Mouse (Mus musculus) thymus, postnatal 36 days (tissue): ENCODE data around the gene Vps26c.
A peak's percentile ranks its signal among the peaks of the same experiment; 100 is the strongest.
"Not testable (repeated sequence)": the region's sequence is repeated elsewhere in the genome, so short reads cannot be mapped to it uniquely, and the experiment has no call there.

ENCODE experiments used
- DNase-seq, 2 experiments: peaks; one replicate each; pipeline ENCODE4 v3.0.0; 2022; ENCODE audit warnings: mixed read lengths in 2 of 2

Vps26c gene

DNA sequence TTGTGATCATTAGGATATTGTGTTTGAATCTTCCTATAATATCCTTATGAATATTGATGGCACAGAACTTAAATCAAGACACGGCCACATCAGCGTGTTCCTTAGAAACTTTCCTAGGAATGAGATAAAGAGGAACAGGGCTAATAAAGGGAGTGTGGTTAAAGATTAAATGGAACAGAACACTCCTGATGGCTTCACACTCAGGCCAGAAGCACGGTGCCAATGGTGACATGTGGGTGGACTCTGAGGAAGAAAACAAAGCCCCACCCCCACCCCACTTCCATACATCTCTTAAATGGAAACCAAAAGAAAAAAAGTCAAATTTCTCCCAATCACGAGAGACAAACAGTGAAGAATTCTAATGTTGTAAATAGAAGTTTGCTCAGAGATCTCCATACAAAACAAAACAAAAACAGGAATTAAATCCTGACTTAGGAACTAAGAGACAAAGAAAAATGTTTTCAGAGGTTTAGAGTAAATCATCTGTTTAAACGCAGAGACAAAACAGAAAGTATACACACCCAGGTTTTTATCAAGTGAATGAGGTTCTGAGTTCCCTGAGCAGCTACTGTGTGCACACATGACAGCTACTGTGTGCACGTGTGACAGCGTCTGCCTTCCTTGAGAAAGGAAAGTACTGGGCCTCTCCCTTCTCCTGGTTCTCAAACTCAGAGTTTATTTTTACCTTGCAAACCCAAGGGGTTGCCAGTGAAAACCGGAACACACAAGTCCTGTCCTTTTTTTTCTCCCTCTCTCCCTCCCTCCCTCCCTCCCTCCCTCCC, 19.3 kb upstream of the Vps26c start:
- no peak for DNase-seq

DNA sequence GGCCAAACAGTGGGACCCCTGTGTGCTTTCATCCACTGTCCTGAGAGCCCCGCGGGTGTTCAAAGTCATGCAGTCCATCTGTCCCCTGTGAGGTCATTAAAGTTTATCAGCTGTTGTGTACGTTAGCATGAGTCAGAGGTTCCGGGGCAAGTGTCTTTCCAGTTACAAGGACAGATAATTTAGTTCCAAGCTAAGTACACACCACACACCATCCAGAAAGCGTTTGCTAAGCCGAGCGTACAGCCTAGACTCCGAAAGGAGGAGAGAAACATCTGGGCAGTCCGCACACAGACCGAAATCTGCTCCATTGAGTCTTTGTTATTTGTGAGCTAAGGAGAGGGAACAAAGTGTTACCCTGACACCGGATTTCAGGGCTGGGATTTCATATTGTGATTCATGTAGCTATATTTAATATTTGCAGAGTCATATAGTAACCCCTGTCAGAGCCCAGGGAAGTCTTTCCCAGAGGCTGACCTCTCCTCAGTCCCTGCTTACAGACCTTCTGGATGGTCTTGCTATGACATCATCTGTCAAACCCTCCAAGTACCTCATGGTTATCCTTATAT, 18.0 kb upstream of the Vps26c start:
- no peak for DNase-seq

DNA sequence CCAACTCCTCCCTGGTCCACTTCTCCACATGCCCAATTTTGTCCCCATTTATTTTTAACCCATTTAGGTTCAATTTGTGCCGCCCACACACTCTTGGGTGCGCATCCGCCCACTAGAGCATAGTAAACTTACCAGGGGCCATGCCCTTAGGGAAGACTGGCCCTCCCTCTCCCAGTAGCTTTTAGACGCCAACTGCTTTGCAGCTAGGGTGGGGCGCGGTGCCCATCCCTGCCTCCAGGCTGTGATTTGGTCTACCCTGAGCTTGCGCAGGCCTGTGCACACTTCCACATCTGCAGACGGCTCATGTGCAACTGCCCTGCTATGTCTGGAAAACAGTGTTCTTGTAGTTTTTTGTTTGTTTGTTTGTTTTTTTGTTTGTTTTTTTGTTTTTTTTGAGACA, 16.3 kb upstream of the Vps26c start:
- no peak for DNase-seq

DNA sequence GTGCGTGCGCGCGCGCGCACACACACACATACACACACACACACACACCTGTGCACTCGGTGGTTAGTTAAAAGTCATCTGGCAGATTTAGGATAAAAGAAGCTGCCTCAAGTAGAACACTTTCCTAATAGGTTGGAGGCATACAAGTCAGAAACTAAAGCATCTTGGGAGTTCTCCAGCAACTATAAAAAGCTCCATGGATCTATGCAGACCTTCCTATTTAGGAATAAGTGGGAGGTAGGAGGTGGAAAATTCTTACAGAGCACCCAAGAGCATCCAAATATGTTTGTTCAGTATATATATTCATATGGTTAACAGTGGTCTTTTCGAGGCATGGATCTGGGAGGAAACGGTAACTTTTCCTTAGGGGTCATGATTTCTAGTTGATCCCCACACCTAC, 13.5 kb upstream of the Vps26c start:
- no peak for DNase-seq

DNA sequence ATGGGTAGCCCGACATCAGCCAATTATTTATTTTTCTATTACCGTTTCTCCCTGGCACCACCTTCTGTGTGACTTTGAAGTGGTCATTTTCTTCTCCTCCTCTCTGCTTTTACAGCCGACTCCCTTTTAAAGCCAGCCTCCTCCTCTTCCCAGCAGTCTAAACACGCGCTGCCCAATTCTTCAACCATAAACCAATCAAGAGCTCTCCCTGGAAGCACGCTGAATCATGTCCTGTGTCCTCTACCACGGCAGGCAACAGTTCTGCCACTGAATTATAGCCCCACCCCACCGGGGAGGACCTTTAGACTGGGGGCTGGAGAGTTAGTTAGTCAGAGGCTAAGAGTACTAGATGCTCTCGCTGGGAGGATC, 10.5 kb upstream of the Vps26c start:
- no peak for DNase-seq

DNA sequence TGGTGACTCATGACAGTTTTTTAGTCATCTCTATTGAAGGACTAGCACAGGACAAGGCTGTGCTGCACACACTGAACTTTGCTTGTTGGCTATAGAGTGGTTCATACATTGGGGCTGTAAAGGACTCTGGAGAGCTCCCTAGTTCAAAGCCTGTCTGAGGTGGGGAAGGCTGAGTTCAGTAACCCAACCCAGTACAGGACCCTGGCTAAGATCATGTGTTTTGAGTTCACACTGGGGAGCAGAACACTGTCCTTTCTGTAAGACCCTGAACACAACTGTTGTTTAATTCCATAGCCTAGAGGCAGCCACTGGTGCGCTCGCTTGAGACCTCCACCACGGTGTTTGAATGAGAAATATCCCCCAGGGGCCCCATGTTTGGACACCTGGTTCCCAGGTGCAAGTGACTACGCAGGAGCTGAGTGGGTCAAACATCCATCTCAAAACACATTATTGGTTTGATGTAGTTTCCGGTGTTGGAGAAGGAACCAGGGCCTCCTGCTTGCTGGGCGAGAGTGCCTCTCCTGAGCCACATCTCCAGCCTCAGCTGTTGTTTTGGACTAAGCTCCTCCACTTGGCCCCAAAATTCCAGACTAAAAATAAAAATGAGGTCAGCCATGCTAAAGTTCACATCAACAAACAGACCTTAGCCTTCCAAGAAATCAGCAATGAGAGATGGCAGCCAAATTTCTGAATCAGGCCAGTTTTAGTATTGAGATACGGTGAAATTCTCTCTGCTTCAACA, 10.0 kb upstream of the Vps26c start:
- no peak for DNase-seq

DNA sequence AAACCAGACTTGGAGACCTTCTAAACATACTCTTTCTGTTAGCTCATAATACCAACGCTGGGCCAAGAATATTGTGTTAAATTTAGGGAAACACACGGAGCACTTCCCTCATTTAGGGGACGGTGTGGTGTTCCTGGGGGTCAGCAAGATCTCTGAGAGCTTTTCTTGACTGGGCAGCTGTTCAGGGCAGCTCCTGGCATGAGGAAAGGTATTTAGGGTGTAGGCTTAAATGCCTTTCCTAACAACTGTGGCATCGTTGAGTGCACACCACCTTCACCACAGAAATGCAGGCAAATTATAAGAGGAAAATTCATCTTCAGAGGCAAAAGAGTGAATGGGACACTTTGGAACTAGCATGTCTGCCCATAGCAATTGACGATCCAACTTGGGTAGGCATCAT, 9.1 kb upstream of the Vps26c start:
- no peak for DNase-seq

DNA sequence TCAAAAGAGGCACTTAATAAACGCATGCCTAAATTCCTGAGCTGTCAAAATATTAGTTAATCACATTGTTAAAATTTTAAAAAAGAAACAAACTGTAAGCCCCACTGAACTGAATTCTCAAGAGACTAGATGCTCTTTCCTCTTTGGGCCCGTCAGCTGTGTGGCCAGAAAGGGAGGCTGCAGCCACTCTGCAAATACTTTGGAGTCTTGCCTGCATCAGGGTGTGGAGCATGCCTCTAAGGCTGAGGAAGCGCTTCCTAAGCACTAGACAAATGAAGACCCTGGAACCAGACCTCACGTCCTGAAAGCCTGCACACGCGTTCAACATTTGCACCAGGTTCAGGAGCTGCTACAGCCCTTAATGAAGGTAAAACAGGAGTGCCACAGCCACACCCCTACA, 7.0 kb upstream of the Vps26c start:
- no peak for DNase-seq

DNA sequence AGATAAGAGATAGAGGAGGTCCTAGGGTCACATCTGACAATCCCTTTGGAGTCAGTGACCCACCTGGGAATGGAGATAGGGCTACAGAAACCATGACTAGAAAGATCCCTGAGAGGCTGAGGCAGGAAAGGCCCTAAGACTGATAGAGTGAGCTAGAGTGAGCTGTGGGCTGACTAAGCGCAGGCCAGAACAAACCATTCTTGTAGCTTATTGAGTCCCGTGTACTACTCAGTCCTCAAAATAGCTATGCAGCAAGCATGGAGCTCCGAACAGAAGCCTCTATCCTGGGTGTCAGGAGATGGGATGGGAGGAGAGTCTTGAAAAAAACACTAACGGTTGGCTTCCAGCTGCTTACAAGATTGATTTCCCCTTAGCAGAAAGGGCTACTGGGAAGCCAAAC, 4.6 kb upstream of the Vps26c start:
- DNase-seq, result no peak

DNA sequence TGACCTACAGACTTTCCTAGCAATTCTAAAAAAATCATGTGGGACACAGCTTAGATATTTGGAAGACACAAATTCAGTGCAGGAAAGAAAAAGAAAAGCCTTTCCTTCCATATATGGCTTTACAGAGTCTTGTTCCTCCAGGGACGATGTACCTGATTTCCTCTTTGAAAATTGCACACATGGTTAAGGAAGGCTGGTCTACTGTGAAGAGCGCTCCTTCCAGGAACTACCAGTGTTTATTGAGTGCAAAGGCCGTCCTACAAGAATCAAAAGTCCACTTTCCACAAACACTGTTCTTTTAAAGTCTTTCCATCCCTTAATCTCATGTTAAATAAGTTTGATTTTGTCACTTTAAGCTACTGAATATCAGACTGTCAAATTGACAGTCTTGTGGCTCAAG, 916 bp upstream of the Vps26c start:
- DNase-seq, result no peak

DNA sequence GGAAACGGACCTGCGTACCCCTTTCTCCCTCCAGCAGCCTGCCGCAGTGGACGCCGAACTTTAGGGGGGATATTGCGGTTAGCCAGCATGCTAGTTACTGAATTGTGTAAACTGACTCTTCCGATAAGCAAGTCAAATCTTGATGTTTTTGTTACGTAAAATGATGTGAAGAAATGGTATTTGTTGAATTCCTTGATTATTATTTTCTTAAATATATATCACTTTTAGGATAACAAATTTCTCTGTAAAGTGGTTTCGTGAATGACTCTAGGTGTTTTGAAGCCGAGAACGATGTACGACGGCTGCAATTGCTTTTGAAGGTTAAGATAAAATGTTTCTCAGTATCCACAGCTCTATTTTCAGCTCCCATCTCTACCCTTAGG, 513 bp upstream of the Vps26c start:
- no peak for DNase-seq

DNA sequence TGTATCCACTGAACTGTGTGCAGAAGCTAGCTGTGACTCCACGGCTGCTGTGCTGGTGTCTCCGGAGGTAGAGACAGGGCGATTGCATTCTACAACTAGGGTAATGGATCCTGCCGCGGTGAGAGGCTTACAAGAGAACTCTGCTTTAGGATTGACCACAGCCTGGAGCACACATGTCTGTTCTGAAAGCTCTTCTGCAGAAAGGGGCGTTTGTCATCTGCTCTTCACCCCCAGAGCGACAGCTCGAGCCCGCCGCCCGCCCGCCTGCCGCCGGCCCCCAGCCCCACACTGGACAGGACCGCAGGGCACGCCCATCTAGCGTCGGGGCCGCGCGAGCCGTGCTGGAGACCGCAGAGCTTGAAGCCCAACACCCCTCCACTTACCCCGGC, 681 bp downstream of the Vps26c start:
- no peak for DNase-seq

DNA sequence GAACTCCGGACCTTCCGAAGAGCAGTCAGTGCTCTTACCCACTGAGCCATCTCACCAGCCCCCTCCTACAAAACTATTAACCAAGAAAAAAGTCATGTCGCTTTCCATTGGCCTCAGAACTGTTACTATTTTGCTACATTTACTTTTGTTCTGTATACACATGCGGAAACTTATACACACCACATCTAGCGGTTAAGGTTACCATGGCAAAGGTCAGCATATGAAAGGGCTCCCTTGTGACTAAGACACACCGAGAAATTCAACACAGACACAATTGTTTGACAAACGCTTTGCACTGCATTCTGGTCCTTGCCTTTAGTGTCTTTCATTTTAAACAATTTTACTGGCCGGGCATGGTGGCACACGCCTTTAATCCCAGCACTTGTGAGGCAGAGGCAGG, 1.9 kb downstream of the Vps26c start:
- no peak for DNase-seq

DNA sequence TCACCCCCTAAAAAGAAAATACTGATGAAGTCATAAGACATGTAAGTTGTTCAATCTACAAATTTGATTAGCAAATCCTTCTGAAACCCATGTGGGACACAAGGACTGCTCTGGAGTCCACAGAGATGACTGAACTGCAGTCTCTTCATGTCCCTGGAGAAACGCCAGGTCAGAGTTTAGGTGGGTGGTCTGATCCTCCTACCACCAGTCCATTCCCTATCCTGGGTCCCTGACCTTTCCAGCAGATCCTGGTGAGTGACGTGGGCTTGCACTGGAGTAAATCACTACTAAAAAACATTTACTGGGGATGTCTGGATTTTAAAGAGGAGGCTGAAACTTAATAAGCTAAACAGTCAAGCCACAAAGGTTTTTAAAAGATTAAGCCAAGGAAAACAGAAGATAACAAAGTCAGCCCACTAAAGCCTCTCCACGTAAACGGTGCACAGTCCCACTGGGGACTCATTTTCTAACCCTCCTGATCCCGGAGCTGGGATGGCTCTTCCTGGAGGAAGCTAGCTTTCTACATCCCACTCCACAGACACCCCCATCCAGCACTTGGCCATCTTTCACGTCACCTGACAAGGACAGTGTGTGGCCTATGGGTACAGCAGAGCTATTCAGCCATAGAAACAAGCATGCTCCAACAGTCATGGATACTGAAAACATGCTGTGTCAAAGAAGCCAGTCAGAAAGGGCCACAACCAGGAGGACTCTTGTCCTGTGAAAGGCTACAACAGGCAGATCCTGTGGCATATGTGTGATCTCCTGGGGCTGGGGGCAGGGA, 2.8 kb downstream of the Vps26c start:
- no peak for DNase-seq

DNA sequence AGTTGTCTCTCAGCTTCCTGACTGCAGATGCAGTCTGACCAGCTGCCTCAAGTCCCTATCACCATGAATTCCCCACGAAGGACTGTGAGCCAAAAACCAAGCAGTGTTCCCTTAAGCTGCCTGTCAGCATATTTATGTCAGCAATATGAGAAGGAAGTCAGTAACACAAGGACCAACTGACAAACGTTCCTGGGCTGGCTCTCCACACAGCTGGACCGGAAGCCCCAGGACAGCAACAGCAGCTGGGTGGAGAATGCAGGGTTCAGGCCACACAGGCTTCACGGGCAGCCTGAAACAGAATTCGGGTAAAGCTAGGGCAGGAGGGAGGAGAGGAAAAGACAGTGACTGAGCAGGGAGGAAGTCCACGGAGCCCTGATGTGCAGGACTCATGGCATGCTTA, 7.6 kb downstream of the Vps26c start:
- peak; percentile 11 to 25 for DNase-seq

DNA sequence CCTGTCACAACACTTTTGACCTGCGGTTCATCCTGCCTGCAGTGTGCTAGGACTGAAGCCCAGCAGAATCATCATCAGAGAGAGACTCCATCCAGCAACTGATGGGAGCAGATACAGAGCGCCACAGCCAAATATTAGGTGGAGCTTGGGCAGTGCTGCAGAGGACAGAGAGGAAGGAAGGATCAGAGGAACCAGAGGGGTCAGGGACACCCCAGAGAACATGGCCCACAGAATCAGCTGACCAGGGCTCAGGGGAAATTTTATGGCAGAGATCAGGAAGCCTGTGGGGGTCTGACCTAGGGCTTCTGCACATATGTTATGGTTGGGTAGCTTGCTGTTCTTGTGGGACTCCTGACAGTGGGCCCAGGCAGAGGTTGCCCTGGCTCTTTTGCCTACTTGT, 9.0 kb downstream of the Vps26c start:
- DNase-seq, result no peak

DNA sequence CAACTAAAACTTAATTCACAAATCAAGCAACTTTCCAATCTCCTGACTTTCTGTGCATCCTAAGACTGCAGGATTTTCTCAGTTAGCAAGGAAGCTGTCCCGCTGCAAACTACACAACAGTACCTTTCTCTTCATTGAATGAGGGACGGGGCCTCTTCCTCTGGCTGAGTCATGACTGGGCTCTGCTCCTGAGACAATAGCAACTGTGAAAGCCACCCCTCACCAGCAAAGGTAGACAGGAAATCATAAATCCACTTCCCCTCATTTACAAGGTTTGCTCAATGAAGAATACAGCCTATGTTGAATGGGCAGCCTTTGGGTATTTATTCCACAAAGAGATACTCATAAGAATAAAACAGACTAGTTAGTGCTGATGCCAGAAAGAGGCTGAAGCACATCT, 16.6 kb downstream of the Vps26c start:
- DNase-seq, result no peak

DNA sequence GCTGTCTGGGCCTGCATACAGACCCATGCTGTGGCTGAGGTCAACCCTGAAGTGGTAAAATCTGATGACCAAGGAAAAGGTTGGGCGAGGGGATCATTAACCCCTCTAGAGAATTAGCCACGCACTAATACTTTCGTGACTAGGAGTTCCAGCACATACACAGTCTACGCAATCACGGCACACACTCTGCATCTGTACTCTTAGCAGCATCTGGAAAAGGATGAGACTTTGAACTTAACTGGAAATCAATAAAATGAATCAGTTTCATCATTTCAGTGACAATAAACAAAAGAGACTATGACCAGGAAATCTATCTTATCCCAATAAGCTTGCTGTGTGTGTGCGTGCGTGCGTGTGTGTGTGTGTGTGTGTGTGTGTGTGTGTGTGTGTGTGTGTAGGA, 17.9 kb downstream of the Vps26c start:
- DNase-seq, result no peak

DNA sequence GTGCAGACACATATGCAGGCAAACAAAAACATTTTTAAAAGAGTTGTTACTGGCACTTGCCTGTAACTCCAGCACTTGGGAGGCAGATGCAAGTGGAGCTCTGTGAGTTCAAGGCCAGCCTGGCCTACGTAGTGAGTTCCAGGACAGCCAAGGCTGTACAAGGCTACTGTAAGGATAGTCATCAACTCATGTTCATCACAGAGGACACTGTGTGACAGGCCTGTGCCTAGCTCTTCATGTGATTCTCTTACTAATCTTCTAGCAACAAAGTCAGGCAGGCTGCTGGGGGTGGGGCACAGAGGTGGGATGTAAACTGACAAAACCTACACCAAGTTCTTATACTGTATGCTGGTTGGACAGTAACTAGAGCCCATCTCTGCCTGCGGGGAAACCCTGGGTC, 19.6 kb downstream of the Vps26c start:
- DNase-seq, result no peak

DNA sequence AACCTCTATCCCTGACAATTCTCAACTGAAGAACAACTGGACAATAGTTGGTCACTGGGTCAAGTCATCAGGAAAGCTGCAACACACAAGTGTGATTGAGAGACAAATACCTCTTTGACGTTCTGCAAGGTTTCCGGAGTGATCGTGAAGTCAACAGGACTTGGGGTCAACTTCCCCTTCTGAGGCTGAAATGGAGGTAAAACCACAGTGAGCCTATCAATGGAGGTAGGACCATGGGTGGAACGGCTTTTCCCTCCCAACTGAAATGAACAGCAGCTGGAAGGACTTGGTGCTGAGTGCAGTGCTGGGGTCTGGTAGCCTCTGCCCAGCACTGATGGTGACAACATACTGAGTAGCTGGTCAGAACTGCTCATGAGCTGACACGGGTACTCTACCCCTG, 22.4 kb downstream of the Vps26c start:
- no peak for DNase-seq

DNA sequence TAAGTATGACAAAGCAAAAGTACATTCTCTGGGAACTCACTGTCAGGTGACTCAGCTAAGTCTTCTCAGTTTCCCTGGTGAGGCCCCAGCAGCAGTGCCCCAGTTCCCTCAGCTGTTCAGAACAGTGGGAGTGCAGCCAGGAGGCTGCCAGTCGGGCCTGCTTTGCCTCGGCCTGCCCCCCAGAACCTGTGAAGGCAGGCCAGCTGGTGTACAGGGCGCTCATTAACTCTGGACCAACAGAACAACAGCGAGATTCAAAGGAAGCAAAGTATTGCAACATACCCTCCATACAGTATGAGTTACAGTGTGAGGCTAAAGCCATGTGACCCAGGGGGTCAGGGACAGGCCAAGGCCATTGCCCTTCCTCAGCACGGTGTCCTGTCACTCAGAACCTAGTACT, 28.7 kb downstream of the Vps26c start:
- DNase-seq, result no peak

DNA sequence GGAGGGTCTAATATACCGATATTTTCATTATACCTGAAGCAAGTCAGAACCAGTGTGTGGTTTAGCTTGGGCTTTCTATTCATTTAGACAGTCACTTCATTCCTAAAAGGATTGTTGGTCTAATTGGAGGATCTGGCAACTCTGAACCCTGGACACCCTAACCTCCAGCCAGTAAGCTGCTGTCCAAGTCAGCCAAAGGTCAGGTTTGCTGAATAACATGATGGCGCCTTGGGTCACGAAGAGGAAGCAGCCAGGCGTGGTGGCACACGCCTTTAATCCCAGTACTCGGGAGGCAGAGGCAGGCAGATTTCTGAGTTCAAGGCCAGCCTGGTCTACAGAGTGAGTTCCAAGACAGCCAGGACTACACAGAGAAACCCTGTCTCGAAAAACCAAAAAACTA, 29.5 kb downstream of the Vps26c start:
- DNase-seq, result not testable (repeated sequence)

DNA sequence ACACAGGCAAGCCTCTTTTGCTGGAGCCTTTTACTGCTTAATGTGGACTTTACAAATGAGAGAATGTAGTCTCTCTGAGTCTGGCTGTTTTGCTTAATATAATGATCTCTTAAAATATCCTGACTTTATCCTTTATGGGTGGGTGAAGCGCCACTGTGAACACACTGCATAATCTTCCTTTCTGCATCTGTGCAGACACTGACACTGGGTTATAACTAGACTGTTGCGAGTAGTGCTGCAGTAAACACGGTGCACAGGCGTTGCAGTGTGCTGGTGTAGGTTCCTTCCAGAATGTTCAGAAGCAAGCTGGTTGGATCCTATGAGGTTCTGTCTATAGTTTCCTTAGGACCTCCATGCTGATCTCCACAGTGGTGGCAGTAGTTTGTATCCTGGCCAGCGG, 37.3 kb downstream of the Vps26c start:
- DNase-seq, result no peak

DNA sequence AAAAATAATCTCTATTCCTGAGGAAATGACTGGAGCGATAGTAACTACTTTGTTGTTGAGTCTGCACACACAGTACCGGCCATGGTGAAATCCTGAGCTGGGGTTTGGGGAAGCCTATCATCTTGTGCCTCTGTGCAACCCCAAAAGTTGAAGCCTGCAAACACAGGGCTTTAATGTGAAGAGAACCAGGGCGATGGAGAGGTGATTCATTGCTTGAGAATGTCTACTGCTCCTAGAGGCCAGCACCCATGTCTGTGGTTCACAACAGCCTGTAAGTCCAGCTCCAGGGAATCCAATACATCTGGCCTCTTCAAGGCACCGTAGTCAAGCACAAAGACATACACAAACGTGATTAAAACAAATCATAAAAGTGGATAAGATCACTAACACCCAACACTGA, 39.3 kb downstream of the Vps26c start:
- no peak for DNase-seq
